Mouse (Mus musculus): ENCODE measurements around the gene Wdr70. TPM values are rescaled to one million over a fixed set of nuclear protein-coding genes. Genes with fewer than 3 reads are reported as not detected.

Gene Wdr70
- total RNA-seq, 2 experiments from 2014 or later = 29.9 to 30.2 TPM

DNA sequence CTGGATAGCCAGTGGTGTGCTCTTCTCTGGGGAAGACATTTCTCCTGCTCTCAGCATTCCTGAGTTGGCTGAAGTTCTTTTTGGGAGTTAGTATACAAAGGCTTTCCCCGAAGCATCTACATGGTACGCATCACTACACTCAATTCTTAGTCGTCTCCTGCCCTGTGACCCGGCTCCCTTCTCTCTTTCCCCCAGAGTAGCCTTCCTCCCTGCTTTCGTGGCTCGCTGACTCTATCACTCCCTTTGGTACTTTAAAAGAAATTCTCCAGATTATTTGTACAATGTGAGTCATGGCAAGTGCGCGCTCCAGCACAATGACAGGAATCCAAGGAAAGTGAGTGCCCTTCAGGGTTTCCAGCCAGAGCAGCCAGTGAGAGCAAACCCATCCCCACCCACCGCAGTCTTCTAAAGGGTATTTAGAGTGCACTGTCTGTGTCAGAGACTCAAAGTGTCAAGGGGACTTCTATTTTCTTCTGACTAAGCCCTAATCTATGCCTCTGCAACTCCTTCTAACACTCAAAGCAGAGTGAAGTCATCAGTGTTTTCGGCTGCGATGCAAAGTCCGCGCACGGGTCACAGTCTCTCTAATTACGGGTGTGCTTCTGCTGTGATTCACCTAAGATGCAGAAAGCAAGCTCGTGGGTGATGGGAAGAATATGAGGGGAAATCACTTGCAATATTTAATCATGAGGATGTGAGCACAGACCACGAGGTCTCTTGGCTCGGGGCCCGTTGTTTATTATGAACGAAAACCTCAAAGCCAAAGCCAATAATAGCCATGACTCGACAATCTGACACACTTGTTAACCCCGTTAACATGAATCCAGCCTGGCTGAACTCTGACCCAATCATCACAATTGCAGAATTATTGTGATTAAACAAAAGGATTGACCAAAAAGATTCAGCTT lies 221.2 kb downstream of the Wdr70 start:
- DNase-seq (ENCODE audit: extremely low spot score in 1 of 2, low spot score in 1 of 2) = no peak

DNA sequence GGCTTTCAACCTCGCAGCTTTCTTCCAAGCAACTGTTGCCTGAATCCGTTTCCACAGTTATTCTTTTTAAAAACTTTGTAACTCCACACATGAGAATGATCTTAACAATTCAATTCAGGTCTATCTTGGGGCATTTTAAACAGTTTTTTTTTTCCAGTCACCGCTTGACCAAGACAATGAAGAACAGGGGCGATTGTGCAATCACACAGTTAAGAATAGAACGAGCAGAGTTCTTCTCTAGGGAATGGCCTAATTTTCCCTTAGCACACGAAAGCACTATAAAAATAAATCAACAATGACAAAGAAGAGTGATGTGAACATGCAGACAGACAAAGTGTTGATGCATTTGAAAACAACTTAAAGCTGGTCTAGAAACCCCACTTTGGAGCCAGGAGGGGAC lies 223.1 kb downstream of the Wdr70 start:
- no peak for DNase-seq (ENCODE audit: extremely low spot score in 1 of 2, low spot score in 1 of 2)

DNA sequence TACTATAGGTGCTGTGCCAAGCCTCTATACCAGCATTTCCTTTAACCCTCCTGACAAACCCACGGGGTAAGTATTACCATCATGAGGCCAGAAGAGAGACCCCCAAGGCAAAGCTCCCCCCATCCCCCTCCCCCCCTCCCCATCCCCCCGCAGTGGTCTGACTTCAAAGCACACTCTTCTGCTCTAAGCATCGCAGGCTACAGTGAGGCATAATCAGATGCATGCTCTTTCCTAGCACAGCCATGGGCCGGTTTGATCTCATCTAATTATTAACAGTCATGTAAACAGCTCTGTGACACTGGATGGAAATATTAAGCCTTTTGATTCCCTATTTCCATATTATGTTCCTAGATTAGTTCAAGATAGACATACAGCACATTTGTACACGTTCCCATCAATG lies 226.5 kb downstream of the Wdr70 start:
- no peak for DNase-seq (ENCODE audit: extremely low spot score in 1 of 2, low spot score in 1 of 2)

DNA sequence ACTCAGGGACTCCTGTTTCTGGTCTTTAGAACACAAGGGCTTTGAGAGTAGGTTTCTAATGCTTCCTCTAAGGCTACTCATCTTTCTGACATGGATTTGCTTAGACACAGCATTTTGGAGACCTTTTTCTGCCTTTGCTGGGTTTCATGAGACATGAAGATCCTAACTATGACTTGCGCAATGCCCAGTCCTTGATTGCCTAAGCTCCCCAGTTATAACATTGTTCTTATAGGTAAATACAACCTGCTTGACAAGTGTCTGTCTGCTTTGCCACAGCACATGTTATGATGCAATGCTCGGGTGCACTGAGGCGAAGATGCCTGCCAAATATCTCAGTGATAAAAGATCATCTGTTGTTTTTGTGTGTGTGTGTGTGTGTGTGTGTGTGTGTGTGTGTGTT lies 233.7 kb downstream of the Wdr70 start:
- no peak for DNase-seq (ENCODE audit: extremely low spot score in 1 of 2, low spot score in 1 of 2)

DNA sequence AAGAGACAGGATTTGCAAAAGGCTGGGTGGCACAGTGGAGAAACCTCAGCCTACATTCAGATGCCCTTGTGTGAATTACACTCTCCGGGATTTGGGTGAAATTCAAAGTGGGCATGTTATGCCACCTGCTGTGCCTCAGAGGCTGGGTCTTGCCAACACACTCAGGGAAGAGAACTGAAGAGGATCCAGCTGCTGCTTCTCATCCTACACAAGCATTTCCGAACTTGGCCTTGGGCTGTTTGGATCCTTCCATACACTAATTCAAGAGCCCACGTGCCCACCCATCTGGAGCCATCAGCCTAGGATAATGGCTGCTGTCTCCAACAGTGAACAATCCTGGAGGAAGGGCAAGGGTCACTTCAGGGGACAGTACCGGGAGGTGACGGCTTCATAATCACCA lies 235.7 kb downstream of the Wdr70 start:
- DNase-seq (ENCODE audit: extremely low spot score in 1 of 2, low spot score in 1 of 2) = no peak

DNA sequence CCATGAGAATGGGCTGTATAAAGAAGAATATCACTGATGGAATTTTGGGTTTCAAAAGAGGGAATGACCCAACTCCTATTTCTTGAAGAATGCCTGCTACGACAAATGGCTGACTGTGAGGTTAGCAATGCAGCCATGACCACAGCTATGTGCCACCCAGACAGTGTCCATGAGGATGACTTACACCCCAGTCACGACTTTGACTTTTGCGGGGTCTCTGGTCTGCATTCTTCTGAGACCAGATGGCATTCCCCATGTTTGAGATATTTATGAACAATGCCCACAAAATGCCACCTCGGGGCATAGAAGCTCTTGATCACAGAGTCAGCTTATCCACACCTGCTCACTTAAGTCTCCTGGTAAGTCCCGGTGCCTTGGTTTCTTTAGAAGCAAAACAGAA lies 236.1 kb downstream of the Wdr70 start:
- DNase-seq (ENCODE audit: extremely low spot score in 1 of 2, low spot score in 1 of 2) = no peak

DNA sequence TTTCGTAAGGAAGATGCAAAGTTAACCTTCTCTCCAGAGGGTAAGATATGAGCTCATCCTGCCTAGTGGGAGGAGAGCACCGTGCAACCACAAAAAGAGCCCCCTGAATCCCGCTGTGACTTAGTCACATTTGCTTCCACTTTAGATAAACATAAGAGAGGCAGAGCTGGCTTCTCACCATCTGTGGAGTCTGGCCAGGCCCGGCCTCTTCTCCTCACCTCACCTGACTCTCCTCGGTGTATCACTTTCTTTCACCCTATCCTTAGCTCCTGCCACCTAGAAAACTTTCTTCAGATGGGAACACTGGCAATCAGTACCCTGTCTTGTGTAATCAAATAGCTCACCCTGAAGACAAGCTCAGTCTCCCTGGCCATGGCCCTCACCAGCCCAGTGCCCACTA lies 240.2 kb downstream of the Wdr70 start:
- DNase-seq (ENCODE audit: extremely low spot score in 1 of 2, low spot score in 1 of 2) = no peak

DNA sequence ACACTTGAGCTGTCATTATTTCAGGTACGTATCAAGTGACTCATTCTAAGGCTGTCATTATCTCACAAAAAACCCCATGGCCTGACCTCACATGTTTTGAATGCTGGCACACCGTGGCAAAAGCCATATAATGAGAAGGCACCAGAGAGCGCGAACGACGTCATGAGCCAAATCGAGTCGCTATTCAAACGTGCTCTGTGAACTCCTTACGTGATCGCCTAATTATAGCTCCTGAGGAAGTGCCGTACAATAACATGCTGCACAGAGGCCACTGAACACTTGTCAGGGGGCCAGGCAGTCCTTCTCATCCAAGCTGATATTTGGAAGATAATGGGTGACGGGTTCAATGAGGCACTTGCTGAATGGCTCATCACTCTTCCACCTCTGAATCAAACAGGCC lies 241.6 kb downstream of the Wdr70 start:
- no peak for DNase-seq (ENCODE audit: extremely low spot score in 1 of 2, low spot score in 1 of 2)

DNA sequence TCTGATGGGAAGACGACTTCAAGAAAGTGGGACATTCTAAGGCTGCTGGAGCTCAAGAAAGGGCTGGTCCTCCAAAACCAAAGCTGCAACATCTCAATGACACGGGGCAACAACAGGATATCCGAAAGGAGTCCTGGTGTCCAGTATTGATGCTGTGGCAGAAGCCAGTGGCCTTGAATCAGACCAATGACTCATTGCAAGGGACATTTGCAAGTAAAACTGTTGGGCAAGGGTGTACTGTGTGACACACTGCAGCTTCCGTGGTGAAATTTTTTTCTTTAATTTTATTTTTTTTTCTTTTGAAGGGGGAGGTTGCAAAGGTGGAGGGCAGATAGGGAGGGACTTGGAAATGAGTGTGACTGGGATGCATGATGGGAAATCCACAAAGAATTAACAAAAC lies 256.6 kb downstream of the Wdr70 start:
- DNase-seq (ENCODE audit: extremely low spot score in 1 of 2, low spot score in 1 of 2) = no peak

DNA sequence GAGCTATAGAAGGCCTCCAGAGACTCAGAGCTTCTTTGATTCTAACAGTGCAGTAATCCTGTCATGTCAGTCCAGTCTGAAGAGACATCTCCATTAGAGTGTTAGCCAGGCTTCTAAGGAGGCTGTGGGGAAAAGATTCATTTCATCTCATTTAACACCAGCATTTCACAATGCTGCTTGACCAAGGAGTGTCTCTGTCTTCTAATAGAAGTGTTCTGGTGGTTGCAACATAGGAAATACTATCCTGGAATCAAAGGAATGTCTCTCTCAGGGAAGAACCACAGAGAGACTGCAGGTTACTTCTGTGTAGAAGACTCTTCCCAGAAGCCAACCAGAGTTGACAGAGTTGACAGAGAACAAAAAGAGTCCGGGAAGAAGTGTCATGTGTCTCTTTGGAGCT lies 257.3 kb downstream of the Wdr70 start:
- DNase-seq (ENCODE audit: extremely low spot score in 1 of 2, low spot score in 1 of 2) = no peak

DNA sequence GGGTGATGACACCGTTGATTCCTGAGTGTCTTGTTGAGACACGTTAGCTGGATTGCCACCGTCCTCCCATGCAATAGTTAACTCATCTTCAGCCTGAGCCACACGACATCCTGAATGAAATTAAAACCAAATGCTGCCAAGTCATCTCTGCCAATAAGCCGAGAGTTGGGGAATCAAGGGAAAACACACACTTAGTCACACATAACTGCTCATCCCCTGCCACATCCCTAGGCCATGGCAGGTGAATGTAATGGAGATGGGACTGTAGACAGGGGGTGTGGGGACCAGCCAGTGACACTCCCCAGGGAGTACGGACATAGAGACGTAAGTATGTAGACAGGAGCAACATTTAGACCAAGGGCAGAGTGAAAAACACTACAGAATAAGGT lies 260.1 kb downstream of the Wdr70 start:
- DNase-seq (ENCODE audit: extremely low spot score in 1 of 2, low spot score in 1 of 2) = no peak

DNA sequence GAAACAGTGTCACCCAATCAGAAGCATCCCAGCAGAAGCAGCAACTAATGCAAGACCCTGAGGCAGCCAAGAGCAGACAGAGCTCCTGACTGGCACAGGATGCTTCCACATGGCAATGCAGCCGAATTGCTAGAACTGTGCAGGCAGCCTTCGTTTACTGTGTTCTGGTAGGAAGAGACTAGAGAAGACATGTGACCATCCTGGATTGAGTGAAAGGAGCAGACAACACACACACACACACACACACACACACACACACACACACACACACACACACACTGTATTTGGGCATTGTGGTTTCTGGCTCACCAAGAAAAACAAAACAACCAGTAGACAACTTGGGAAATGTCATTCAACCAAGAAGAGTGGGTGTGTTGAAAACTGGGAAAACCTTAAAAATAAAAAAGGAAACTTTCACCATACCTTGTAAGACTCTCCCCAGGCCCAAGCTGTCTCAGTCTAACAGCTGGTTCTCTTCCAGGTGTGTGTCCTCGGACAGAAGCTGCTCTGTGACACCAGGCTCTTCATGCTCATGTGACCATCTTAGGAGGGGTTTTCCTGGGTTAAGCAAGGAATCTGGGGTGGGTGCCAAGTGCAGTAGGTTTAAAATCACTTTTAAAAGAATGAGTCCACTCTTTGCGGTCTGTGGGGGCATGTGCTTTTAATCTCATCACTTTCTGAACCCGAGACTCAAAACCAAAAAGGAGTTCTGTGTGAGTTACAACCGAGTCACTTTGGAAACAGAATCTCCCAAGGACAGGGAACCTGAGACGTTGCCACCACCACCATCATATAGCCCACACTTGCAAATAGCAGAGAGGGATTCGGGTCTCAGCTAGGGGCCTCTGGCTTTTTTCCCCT lies 260.7 kb downstream of the Wdr70 start:
- DNase-seq (ENCODE audit: extremely low spot score in 1 of 2, low spot score in 1 of 2) = no peak

DNA sequence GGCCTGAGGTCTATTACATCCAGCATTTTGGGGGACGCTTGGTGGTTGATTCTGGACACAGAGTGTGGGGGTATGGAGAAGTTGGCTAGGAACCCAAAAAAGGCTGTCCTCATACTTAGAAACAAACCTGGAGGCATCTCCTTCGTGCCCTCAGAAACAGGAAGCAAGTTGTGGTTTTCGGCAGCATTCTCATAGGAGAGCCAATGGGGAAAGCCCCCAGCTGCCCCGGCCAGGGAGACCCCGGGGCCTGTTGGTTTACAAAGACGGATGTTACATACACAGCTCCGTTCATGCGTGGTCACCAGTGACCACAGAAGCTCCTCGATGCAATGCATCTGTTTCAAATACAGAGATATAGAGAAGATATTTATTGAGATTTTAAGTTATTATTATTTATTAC lies 263.6 kb downstream of the Wdr70 start:
- no peak for DNase-seq (ENCODE audit: extremely low spot score in 1 of 2, low spot score in 1 of 2)

DNA sequence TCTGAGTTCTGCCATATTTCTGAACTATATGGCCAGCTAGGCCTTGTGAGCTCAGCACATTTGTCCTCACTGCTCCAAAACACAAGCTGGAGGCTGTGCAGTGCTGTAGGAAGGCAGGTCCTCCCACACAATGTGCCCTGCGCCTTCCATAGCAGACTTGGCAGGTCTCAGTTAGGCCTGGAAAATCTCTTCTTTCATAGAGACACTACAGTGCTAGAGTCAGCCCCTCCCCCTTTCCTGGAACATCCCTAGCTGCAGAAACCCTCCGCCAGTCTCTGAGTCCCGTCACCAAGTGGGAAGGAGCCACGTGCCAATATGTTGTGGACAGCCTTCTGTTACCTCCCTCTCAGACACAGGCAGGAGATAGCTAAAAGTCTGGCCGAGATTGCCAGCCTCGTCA lies 273.5 kb downstream of the Wdr70 start:
- no peak for DNase-seq (ENCODE audit: extremely low spot score in 1 of 2, low spot score in 1 of 2)

DNA sequence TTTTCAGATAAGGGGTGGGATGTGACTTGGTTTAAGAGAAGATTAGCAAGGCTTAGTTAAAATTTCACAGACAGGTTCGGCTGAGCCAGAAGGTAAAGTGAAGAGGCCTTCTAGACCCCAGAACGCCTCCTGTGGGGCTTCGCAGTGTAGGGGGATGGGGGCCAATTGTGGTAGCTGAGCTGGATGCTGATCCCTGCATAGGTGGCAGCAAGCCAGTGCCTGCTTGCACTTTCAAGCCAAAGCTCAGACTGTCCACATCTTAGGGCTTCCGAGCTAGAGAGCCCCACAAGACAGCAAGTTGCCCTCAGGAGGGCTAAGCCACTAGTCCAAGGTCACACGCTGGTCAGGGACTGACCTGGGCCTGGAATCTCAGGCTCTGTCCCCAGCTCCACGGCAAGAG lies 275.1 kb downstream of the Wdr70 start:
- DNase-seq (ENCODE audit: extremely low spot score in 1 of 2, low spot score in 1 of 2) = no peak

Small RNAs within 50 kb of the gene (microRNA-seq; reads per million reads assigned to microRNA genes)
- gene Gm27529 = 0 reads per million in 2 experiments

Other genes starting within 250 kb of the Wdr70 start
- gene Nup155, start 10.1 kb upstream of the Wdr70 start, total RNA-seq (2021) = 10 to 100 TPM; 16.8 to 18.1 TPM
- 10 to 100 TPM; 21.8 to 34.7 TPM for gene Cplane1, start 69.9 kb upstream of the Wdr70 start, total RNA-seq (2021)